Mouse (Mus musculus) spleen, adult 2 months (tissue): ENCODE measurements at regions not wholly inside any gene's neighbourhood (a gene's known extent, or its start where the extent isn't known, plus 50 kb on each side); places are given as distances from the start of the nearest gene placed in this dataset.

ENCODE experiments used
- DNase-seq, 2 experiments: peaks; one replicate each; pipeline versions ENCODE4 v3.0.0 to v3.0.0-alpha.2; 2012 to 2021; ENCODE audit warnings: low spot score in 2 of 2, low read depth in 1 of 2
- H3K27ac ChIP-seq: fragments of 200-500 bp; 2 replicates; pipeline ENCODE4 v1.5.1; 2012; ENCODE audit warnings: low read length, inconsistent platforms; ENCODE audit not compliant: insufficient read depth
- H3K27me3 ChIP-seq: fragments of 200-500 bp; 2 replicates; pipeline ENCODE4 v1.6.1; 2012; ENCODE audit warnings: mild to moderate bottlenecking, moderate library complexity, low read length, inconsistent platforms; ENCODE audit not compliant: control insufficient read depth, insufficient read depth
- H3K36me3 ChIP-seq: fragments of 200-500 bp; 2 replicates; pipeline ENCODE4 v1.6.1; 2012; ENCODE audit warnings: mild to moderate bottlenecking, low read length, inconsistent platforms; ENCODE audit not compliant: control insufficient read depth, insufficient read depth
- H3K4me1 ChIP-seq: fragments of 200-500 bp; 2 replicates; pipeline ENCODE4 v1.6.1; 2011; ENCODE audit warnings: inconsistent platforms; ENCODE audit not compliant: control insufficient read depth, insufficient read depth, insufficient read length
- H3K4me3 ChIP-seq: fragments of 200-500 bp; 2 replicates; pipeline ENCODE4 v1.5.1; 2011; ENCODE audit warnings: mild to moderate bottlenecking, inconsistent platforms; ENCODE audit not compliant: insufficient read depth, insufficient read length; ENCODE audit errors: extremely low read depth
- CTCF ChIP-seq: fragments of 200-500 bp; IDR thresholded peaks from 2 replicates; pipeline ENCODE4 v1.5.1; 2011; ENCODE audit warnings: mild to moderate bottlenecking, inconsistent platforms; ENCODE audit not compliant: insufficient read depth, insufficient read length, insufficient replicate concordance; ENCODE audit errors: extremely low read depth
- POLR2A ChIP-seq: fragments of 200-500 bp; IDR thresholded peaks from 2 replicates; pipeline ENCODE4 v1.6.1; 2011; ENCODE audit warnings: low read depth, low read length, inconsistent platforms
- WGBS: fragments of 180-500 bp; shearing (Covaris S2); methylation state at CpG from one replicate; pipeline ENCODE4 v1.1.7; 2018; 5-methylcytosine and 5-hydroxymethylcytosine counted together

GRCm38 (mm10) chrX:99350233-99350632, 120.8 kb downstream of the Pja1 start:
- 82% methylated on average over 3 of the region's 3 CpGs for WGBS
- H3K4me1 ChIP-seq, result no peaks in the 10 kb centered on the region
- H3K36me3 ChIP-seq, result no peaks in the 10 kb centered on the region
- no peak for DNase-seq
- H3K27me3 ChIP-seq, result no peaks in the 10 kb centered on the region
- H3K27ac ChIP-seq, result no peak overlapping the region
- H3K4me3 ChIP-seq, result no peak overlapping the region
- no peak for TF ChIP-seq CTCF
- TF ChIP-seq POLR2A, result no peak

GRCm38 (mm10) chrX:99340223-99340622, 130.8 kb downstream of the Pja1 start:
- no peaks in the 10 kb centered on the region for H3K27me3 ChIP-seq
- H3K4me1 ChIP-seq, result no peaks in the 10 kb centered on the region
- no peak for DNase-seq
- 82% methylated on average over 6 of the region's 6 CpGs for WGBS
- H3K27ac ChIP-seq, result no peak overlapping the region
- H3K4me3 ChIP-seq, result no peak overlapping the region
- TF ChIP-seq POLR2A (no peak), CTCF (no peak)
- no peaks in the 10 kb centered on the region for H3K36me3 ChIP-seq

GRCm38 (mm10) chrX:99339081-99339876, 131.8 kb downstream of the Pja1 start:
- WGBS, result 78% methylated on average over 9 of the region's 9 CpGs
- Histone ChIP-seq H3K4me3 (no peak overlapping the region), H3K4me1 (no peaks in the 10 kb centered on the region), H3K27ac (no peak overlapping the region), H3K36me3 (no peaks in the 10 kb centered on the region), H3K27me3 (no peaks in the 10 kb centered on the region)
- TF ChIP-seq POLR2A, result no peak
- TF ChIP-seq CTCF, result no peak
- no peak for DNase-seq

- Histone ChIP-seq H3K36me3 (no peaks in the 10 kb centered on the region), H3K4me3 (no peak overlapping the region), H3K27me3 (no peaks in the 10 kb centered on the region), H3K4me1 (no peaks in the 10 kb centered on the region), H3K27ac (no peak overlapping the region)
- WGBS, result 84% methylated on average over 8 of the region's 8 CpGs
- DNase-seq, result no peak
- no peak for TF ChIP-seq CTCF
- no peak for TF ChIP-seq POLR2A
Measured at GRCm38 (mm10) chrX:99336616-99337553, 134.2 kb downstream of the Pja1 start.

- Histone ChIP-seq H3K4me1 (no peaks in the 10 kb centered on the region), H3K4me3 (no peak overlapping the region), H3K36me3 (no peaks in the 10 kb centered on the region), H3K27ac (no peak overlapping the region), H3K27me3 (no peaks in the 10 kb centered on the region)
- no peak for DNase-seq
- 68% methylated on average over 8 of the region's 8 CpGs for WGBS
- no peak for TF ChIP-seq CTCF
- no peak for TF ChIP-seq POLR2A
Measured at GRCm38 (mm10) chrX:99335886-99336589, 135.0 kb downstream of the Pja1 start.

GRCm38 (mm10) chrX:99332457-99332770, 138.7 kb downstream of the Pja1 start:
- Histone ChIP-seq H3K36me3 (no peaks in the 10 kb centered on the region), H3K4me3 (no peak overlapping the region), H3K27me3 (no peaks in the 10 kb centered on the region), H3K4me1 (peaks cover 2% of the 10 kb centered on the region; the same call in 1 of the 2 replicates), H3K27ac (no peak overlapping the region)
- 76% methylated on average over 4 of the region's 4 CpGs for WGBS
- TF ChIP-seq POLR2A (no peak), CTCF (no peak)
- no peak for DNase-seq
